Mouse (Mus musculus) cerebellum, postnatal 36 days (tissue): Measurements from ENCODE around the gene Igsf6.

Source experiments
- DNase-seq, 2 experiments: peaks; one replicate each; pipeline ENCODE4 v3.0.0; 2021 to 2022; ENCODE audit warnings: mixed read lengths in 2 of 2

The Igsf6 gene

DNA sequence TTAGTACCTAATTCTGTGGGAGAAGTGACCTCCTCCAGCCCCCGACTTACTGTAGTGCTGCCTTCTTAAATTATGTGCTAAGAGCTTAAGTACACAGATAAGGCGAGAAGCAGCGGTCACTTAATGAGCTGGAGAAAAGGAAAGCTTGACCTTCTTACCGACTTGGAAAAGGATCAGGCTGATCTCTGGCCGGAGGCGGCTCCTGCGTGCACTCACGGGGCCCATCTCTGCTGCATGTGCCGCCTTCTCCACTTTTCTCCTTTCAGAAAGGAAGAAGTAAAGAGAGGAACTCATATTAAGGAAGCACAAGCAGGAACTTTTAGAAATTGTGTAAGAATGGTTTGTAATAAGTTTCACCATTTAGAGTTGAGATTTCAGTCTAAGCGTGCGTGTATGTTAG, at the start of gene Igsf6:
TSS of gene Igsf6 (minus strand) at position 292 of the 400 bp plus-strand sequence.
- no peak for DNase-seq

DNA sequence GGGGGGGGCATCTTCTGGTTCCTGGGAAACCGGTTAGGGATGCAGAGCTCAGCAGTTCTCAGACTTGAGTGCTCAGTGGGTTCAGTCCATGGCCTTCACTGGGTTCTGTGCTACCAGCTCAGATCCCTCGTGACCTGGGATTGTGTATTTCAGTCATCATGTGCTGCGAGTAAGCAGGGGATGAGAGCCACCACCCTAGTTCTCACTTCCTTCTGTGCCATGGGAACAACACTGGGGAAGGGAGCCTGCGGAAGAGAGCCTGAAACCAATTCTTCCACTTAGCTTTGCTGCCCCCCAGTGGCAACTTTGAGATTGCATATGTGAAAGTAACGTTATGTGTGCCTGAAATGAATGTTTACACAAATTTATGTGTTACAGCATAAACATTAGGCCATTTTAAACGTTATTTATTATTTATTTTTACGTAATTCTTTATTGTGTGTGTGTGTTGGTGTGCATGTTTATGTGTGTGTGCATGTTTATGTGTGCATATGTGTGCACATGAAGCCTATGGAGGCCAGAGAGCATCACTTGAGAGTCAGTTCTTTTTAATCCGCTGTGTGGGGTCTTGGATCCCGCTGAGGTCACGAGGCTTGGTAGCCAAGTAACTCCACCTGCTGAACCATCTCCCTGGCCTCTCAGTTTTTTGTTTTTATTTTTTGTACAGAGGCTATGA, 45.9 kb upstream of the Igsf6 start:
- peak; percentile 76 to 88 for DNase-seq

DNA sequence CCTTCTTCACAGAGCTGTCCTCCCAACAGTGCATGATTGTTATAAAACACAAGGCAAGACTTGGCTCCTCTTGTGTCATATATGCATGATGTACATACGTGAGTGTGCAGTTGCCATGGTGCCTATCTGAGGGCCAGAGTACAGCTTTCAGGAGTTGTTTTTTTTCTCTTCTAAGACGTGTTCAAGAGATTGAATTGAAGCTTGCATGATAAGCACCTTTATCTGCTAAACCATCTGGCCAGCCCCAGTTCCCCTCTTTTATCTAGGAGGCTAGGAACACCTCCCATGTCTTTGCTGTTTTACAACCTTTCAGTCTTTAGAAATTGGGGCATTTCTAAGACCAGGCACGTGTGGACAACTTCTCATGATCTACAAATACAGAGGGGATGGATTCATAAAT, 37.4 kb upstream of the Igsf6 start:
- DNase-seq: no peak

DNA sequence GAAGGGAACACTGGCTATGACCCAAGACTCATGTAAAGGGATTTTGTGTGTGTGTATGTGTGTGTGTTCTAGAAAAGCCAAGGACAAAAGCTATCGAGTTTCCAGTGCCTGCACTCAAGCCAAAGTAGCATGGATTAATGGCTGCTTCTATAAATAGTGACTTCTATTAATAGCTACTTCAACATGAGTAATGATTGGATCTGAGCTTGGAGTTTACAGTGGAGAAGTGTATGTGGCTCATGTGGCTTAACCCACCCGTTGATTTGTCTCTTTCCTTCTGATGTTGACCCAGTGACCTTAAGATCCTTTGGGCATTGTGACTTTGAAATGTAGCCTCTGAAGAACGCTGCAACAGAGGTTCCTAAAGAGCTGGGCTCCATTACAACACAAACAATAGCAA, 36.9 kb upstream of the Igsf6 start:
- DNase-seq: no peak

DNA sequence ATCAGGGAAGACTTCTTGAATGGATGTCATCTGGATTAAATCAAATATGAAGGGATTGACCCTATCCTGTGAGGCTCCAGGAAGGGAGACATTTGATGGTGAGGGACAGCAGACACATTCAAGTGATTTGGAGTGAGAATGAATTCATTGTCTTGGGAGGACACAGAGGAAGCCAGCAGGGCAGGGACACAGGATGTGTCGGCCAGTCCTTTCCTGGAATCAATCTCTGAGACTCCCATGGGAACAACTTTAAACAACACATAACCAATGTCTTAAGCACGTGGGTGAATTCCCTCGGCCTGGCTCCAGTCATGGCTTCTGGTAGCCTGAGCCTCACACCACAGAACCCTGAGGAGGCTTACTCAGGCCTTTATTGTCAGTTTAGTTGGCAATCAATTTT, 33.5 kb upstream of the Igsf6 start:
- no peak for DNase-seq

DNA sequence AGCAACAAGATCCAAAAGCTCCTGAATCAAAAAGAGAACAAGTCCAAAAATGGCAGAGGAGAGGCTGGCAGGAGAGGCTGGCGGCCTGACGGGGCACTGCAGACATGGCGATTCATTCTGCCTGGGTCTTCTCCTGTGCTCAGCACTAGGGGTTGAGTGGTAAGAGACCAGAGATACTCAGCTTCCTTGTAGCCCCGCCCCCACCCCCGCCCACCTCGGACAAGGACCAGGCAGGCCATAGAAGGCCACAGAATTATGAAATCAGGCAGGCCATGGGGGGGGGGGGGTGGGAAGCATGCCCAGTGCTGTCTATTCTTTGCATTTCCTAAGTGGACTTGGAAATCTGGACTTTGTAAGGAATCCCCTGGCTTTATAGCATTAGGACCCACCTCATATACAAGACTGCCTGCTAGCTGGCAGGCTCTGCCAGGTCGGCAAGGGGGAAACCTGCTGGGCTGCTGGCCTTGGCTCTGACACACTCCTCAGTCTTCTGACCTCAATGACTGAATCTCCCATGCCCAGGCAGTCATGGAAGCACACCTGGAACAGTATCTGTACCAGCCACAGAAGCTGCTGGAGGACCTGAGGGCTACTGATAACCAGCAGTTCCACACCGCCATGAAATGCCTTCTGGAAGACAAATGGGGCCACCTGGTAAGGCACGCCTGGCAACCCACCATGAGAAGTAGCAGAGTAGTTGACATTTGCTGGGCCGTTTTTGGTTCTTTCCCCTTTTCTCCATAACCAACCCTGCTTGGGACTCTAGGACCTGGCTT, 24.4 kb upstream of the Igsf6 start:
- DNase-seq: no peak

DNA sequence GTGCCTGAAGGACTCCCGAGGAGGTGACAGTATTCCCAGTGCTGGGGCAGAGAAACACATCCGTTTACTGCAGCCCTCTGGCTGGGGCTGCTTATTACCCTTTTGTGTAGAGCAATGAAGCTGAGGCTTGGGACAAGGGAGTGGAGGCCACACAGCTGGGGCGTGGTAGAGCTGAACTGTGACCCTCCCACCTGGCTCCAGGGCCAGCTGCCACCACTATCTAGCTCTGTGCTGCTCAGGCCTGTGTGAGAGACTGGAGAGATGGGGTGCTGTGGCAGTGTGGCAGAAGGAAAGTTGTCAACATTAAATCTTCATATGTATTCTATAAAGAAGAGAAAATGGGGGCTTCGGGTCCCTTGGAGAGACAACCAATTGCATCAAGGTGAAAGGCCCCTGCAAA, 18.7 kb upstream of the Igsf6 start:
- DNase-seq: no peak

DNA sequence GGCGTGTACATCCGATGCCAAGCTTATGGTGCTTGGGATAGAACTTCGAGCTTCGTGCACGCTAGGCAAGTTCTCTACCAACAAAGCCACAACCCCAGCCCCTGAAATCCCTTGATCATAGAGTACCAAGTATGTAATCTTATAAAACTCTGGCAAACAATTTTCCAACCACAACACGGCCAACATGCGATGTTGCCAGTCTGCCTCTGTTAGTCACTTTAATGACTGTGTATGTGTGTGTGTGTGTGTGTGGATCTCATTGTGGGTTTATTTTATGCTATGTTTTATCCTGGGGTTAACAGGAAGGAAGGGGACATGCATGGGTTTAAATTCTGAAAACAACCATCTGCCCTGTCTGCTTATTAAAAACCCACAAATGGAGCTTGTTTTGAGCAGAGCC, 16.4 kb upstream of the Igsf6 start:
- DNase-seq: no peak

DNA sequence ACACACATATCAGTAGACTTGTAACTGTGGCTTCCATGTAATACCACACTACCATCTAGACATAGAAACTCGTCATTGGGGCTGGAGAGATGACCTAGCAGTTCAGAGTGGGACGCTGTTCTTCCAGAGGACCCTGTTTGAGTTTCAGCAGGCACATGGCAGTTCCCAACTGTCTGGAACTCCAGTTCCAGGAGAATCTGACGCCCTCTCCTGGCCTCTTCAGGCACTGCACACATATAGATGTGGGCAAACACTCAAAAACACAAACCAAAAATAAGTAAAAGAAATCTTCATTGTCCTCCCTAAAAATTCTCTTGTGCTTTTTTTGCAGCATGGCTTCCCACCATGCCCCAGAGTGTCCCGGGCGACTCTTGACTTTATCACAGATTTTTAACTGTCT, 14.4 kb upstream of the Igsf6 start:
- DNase-seq: no peak

DNA sequence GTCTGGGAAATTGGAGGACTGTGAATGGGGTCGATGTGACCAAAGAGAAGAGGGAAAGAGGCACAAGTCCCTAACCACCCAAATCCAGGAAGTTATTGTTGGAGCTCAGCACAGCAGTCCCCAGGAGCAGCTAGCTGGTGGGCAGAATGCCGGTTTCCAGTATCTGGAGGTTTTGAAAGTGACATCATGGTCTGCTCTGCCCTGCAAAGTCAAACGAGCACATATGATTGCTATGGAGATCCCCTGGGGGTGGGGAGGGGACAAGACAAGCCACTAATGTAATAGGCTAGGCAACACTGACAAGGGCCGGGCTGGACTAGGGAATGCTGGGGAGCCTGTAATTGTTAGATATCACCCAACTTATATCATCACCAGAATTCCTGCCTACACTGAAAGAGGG, 11.1 kb upstream of the Igsf6 start:
- no peak for DNase-seq

DNA sequence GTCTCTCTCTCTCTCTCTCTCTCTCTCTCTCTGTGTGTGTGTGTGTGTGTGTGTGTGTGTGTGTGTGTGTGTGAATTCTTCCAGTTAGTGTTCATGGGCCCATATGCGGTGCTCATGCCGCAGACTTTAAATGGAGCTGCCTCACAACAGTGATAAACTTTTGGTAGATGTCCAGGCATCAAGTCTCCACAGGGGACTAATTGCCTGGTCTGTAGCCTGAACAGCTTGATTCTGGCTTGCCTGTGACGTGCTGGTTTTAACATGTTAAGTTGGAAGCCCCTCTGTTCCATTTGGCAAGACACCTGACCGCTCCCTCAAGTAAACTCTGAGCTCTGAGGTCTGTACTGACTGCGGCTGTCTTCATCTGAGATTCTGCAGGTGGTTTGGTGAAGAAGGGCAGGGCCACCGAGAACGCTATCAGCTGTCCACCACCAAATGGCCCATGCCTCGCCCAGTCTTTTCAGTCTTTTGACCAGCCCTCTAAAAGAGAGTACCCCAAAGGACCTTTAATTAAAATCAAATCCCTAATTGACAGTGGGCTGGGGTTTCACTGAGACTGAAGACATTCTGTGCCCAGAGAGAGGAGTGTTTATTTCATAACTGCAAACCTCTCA, 10.6 kb upstream of the Igsf6 start:
- DNase-seq: no peak

DNA sequence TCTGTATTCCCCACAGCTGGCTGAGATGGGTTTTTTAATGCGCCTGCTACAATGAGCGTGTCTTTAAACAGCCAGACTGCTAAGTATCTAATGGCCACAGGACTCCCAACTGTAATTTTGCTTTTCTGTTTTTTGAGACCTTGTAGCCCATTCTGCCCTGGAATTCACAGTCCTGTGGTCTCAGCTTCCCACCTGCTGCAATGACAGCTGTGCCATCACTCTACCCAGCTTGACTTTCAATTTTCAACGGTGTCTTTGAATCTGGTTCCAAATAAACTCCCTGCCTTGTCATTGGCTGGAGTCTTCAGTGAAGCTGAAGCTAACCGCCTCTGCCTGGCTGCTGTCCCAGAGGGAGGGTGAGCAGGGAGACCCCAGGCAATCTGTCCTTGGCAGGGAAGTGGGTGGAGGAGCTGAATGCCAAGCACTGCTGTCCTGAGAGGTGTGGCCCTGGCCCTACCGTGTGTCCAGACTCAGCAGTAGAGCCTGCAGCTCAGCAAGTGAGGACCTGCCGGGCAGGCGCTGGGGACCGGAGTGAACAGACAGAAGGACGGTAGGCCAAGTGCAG, 8.7 kb upstream of the Igsf6 start:
- DNase-seq: peak in 1 of 2 experiments; percentile 15

DNA sequence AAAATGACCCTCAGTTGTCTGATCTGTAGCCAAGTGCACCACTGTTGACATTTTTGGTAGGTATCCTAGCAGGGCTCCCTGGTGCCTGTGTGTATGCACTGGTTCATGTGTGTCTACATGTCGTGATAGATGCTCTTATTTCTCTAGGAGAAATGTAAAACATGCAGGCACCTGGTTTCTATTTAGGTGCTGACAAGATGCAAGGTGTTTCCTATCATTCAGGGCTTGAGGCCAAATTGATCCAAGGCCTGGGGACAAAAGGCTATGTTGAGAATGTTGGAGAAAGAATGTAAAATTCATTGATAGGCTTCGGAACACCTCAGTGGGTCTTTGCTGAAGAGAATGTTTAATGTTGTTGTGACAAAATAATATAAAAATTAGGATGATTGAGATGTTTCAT, 7.4 kb upstream of the Igsf6 start:
- no peak for DNase-seq

DNA sequence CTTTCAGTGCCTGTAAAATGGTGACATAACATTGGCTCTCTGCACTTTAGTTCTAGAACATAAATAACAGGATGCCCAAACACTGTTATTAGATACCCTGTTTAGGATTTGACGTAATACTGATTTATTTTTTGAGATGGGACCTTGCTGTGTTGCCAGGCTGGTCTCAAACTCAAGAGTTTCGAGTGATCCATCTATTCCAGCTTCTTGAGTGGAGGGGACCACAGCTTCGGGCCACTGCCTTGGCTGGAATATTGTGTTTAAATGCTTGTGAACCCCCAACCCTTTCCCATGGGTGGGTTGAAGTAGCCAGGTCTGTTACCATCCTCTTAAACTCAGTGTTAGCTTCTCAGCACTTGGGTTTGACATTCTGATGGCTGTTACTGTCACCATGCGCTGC, 7.0 kb upstream of the Igsf6 start, which contains the start of gene Otoa:
TSS of gene Otoa (plus strand) at position 301 of the 400 bp plus-strand sequence.
- DNase-seq: no peak

DNA sequence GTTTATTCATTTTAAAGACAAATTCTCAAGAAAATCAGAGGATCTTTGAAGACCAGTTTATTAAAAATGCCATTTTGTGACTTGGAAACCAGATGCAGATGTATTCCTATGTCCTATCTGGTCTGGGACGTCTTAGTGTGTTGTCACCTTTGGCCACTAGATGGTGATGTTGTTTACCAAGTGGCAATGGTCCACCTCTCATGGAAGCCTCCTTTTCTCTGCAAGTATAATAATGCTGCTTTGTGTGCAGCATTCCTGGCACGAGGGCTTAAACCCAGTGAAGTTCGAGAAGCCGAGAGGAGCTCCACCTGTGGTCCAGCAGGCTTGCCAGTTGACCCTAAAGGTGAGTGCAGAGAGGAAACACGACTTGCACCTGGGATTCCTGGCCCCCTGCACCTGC, 3.5 kb upstream of the Igsf6 start:
- peak; percentile 40 to 73 for DNase-seq

DNA sequence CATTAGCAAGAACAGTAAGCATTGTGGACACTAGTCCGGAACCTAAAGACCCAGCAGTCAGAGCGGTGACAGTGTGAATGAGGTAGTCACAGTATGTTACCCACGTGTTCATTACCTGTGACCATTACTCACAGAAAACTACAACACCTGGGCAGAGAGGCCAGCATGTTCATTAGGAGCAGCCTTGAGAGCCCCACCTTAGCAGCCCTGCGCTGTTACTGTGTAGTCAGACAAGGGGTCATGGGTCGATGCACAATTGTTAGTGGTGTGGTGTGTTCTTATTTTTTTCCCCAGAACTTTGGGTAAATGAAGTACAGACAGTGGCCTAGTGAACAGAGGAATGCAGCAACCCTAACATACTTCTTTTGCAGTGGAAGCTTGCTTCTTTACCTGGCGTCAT, 2.9 kb upstream of the Igsf6 start:
- no peak for DNase-seq

DNA sequence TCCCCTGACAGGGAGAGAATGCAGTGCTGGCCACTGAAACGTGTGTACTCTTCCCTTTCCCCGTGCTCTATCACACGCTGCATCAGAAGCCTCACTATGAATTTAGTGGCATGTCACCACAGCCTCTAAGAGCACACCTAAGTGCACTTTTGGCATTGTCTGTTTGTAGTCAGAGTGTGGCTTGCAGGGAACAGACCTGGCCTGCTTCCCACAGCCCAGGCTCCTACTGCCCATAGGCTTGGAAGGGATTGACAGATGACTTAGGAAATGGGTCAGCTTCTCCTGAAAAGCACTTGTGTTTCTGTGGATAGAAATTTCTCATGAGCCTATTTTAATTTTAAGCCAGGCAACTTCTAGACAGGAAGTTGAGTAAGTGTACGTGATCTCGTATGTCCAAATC, 1.0 kb upstream of the Igsf6 start:
- peak; percentile 32 to 38 for DNase-seq

DNA sequence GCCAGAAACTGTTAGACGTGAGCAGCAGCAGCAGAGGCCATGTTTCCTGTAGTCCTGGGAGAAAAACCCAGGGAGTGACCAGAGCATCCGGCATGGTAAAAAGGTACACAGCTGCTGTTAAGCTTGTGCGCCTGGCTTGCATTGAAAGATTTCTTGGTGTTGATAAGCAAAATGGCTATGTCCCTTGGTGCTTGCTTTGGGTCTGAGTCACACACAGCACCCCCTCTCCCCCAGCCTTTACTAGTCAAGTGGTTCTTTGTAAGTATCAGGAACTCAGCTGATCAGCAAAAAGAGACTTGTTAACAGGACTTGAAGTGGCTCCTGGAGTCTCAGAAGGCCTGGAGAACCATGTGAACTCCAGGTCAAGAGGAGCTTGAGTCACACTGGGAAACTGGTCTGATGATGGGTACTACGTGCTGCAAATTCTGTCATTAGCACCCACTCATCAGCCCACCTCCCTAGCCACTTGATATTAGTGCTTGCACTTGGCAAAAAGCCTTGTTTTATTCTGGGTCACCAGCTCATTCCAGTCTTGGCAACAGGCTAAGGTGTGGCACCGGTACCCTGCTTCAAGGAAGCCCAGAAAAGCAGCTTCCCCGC, 529 bp upstream of the Igsf6 start:
- peak in 1 of 2 experiments; percentile 8 for DNase-seq

DNA sequence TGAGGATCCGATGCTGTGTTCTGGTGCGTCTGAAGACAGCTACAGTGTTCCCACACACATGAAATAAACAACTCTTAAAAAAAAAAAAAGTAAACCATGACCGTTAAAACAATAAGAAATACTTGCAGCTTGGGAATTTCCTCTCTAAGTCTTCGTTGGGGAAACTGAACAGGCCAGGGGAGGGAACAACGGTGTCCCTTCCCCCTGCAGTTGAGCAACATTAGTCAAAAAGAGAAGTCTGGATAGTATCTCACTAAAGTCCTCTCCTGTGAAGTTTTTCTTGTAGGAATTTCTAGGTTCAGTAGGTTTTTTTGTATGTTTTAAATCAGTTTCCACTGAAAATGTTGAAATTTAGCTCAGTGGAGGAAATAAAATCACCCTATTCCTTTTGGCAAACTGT, 1.9 kb downstream of the Igsf6 start:
- no peak for DNase-seq

DNA sequence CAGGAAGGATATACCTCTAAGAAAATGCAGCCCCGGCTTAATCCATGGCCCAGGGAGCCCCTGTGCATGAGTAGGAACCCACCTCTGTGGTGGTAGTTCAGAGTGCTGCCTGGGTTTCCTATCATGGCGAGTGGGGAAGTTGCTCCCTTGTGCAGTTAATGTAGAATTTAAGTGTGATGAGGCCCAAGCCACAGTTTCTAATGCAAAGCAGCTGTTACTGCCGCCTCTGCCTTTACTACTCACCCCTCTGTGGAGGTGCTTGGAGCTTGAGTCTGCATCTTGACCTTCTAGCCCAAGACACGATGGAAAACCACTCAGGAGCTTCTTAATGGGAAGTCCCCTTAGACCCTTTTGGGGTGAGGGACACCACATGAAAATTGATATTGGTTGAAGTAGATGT, 3.1 kb downstream of the Igsf6 start:
- DNase-seq: no peak

DNA sequence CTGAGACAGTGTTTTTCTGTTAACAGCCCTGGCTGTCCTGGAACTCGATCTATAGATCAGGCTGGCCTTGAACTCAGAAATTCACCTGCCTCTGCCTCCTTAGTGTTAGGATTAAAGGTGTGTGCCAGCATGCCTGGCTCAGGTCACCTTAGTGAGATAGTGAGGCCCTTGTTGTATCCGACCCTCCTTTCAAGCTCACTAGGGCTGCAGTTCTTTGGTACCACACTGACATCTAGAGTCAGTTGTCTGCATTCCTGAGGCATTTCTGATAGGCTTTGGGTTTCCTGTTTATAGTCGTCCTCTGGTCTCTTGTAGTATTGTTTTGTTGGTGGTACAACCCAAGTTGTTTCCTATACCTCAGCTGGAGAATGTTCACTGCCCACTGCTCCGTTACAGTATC, 10.1 kb downstream of the Igsf6 start:
- no peak for DNase-seq

DNA sequence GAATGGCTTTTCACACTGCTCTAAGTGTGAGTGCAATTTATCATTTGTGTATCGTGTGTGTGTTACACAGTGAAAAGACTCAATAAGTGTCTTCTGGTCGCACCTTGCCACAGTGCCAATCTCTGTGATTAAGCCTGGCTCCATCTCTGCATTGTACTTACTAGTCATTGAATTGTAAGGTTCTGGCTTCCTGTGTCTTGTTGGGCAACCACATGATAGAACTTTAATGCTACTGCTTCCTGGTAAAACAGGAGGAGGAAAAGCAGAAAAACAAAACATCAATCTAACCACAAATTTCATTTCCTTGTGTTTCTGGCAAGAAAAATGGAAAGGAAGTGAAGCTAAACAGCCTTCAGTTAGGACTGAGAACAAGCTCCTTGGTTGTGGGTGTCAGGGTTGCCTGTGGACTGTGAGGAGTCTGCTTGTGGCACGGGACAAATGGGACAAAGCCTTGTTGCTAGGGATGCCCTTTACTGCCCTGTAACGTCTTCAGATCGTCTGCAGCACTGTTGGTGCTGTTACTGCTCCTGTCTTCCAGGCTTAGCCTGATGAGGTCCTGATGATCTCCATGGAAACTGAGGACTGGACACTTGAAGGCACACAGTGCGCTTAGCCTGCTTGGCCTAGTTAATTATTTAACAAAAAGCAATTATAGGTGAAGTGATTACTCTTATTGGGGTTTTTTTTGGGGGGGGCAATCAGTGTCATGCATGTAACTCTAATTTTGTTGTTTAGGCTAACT, 14.7 kb downstream of the Igsf6 start:
- DNase-seq: no peak

DNA sequence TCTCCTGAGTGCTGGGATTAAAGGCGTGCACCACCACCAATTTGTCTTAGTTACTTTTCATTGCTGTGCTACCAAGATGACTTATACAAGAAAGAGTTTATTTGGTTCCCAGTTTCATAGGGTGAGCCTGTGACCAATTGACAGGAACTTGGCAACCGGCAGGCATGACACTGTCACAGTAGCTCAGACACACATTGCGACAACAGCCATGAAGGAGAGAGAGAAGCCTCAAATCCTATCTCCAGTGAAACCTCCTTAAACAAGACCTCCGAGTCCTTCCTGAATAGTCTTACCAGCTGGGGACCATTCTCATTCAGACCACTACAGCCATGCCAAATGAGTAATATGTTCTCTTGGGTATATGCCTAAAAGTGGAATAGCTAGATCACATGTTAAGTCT, 21.3 kb downstream of the Igsf6 start:
- no peak for DNase-seq
